Mouse (Mus musculus) embryonic facial prominence, embryonic 14.5 days (tissue): ENCODE results near the gene Mboat1. TPM values are rescaled to one million over a fixed set of nuclear protein-coding genes. Genes with fewer than 3 reads are reported as not detected.

Source experiments
- ATAC-seq: fragments of 200-750 bp; cut with Nextera tagmentation; 2 replicates; pipeline ENCODE4 v1.8.0; 2017; ENCODE audit warnings: low read depth, moderate number of reproducible peaks, moderate TSS enrichment
- DNase-seq: peaks from one replicate; pipeline ENCODE4 v3.0.0-alpha.2; 2015; ENCODE audit warnings: low spot score
- H3K27ac ChIP-seq: fragments of 300-500 bp; sonication (generic); replicated peaks from 2 replicates; pipeline ENCODE4 v1.5.1; 2014; ENCODE audit warnings: low read depth, mild to moderate bottlenecking, low read length, moderate library complexity
- H3K27me3 ChIP-seq: fragments of 300-500 bp; sonication (generic); replicated peaks from 2 replicates; pipeline ENCODE4 v1.6.1; 2014; ENCODE audit warnings: low read length; ENCODE audit not compliant: control insufficient read depth, insufficient read depth
- H3K36me3 ChIP-seq: fragments of 300-500 bp; sonication (generic); 2 replicates; pipeline ENCODE4 v1.6.1; 2014; ENCODE audit warnings: low read length, mixed read lengths; ENCODE audit not compliant: control insufficient read depth, insufficient read depth
- H3K4me1 ChIP-seq: fragments of 300-500 bp; sonication (generic); 2 replicates; pipeline ENCODE4 v1.6.1; 2014; ENCODE audit warnings: antibody characterized with exemption, low read length; ENCODE audit not compliant: control insufficient read depth, insufficient read depth
- H3K4me2 ChIP-seq: fragments of 300-500 bp; sonication (generic); 2 replicates; pipeline ENCODE4 v1.6.1; 2014; ENCODE audit warnings: low read depth, mild to moderate bottlenecking, low read length, moderate library complexity, mixed read lengths
- H3K4me3 ChIP-seq: fragments of 300-500 bp; sonication (generic); 2 replicates; pipeline ENCODE4 v1.5.1; 2014; ENCODE audit warnings: low read depth, mild to moderate bottlenecking, low read length
- H3K9ac ChIP-seq: fragments of 300-500 bp; sonication (generic); 2 replicates; pipeline ENCODE4 v1.6.1; 2014; ENCODE audit warnings: low read depth, mild to moderate bottlenecking, low read length, moderate library complexity, mixed read lengths
- H3K9me3 ChIP-seq: fragments of 300-500 bp; sonication (generic); 2 replicates; pipeline ENCODE4 v1.6.1; 2016; ENCODE audit warnings: low read length; ENCODE audit not compliant: control insufficient read depth
- WGBS: fragments of 180-500 bp; shearing (Covaris S2); extraction: QIAGEN DNeasy Blood & Tissue Kit; methylation state at CpG from one replicate; pipeline ENCODE4 v1.1.7; 2014; 5-methylcytosine and 5-hydroxymethylcytosine counted together
- polyA plus RNA-seq: library from polyadenylated mRNA; unstranded; fragments of >200 nt; fragmentation: Nextera tagmentation; extraction: Ambion mirVana; gene quantifications from 2 replicates; pipeline ENCODE4 v1.2.1, GENCODE M21; 2014

Gene Mboat1
- polyA plus RNA-seq, 1 experiment from 2014 or later = 16.6 TPM

DNA sequence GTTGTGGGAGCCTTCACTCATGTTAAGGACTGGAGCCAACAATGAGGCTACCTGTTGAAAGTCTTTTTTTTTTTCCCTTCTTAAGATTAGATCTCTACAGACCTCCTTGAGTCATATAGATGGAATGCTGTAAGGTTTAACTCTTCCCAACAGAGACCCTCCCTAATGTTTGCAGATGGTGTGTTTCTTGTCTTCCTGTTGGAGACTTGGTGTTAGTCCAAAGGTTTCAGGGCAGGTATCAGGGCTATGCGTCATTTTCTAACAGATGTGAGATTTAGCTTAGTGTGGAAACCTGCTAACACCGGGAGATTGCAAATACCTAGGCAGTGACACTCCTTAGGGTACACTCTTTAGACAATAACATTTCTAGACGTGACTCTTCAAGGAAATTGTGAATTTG, 58.5 kb downstream of the Mboat1 start:
- Histone ChIP-seq H3K4me1 (peaks cover 19% of the 10 kb centered on the region), H3K4me3 (no peak overlapping the region), H3K4me2 (no peak overlapping the region), H3K27ac (0 out of 2 replicates have a peak overlapping the region, but pooled peaks have one; percentile 1), H3K9me3 (no peaks in the 10 kb centered on the region), H3K36me3 (no peaks in the 10 kb centered on the region), H3K27me3 (no peaks in the 10 kb centered on the region), H3K9ac (no peak overlapping the region)
- 49% methylated on average over 3 of the region's 3 CpGs for WGBS
- DNase-seq (no peak), ATAC-seq (peak; percentile 13; the same call in 1 of the 2 replicates)

GRCm38 (mm10) chr13:30196661-30197060, 60.4 kb downstream of the Mboat1 start:
- Histone ChIP-seq H3K9me3 (no peaks in the 10 kb centered on the region), H3K4me2 (no peak overlapping the region), H3K36me3 (no peaks in the 10 kb centered on the region), H3K27me3 (no peaks in the 10 kb centered on the region), H3K4me1 (peaks cover 19% of the 10 kb centered on the region), H3K9ac (no peak overlapping the region), H3K4me3 (no peak overlapping the region), H3K27ac (no peak overlapping the region)
- 80% methylated on average over 8 of the region's 8 CpGs for WGBS
- ATAC-seq (peak; percentile 75; the same call in 1 of the 2 replicates), DNase-seq (no peak)

DNA sequence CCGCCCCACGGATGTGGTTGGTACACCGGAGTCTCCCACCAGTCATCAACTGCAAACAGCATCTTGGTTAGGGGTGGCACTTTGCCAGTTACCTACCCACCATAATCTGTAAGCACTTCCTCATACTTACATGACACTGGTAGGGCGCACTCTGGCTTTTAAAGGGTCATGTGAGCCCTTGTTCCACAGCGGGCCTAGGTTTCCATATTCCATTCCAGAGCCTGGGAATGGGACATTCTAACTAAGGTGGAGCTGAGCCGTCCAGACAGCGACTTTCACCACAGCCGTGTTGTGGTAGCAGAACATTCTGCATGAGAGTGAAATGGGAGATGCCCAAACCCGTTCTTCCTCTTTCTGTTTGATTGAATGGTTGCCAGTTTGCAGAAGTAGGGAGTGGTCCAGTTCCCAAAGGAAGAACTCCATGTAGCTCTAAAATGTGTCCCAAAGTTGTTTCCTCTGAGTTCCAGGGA, 61.8 kb downstream of the Mboat1 start:
- H3K4me2 ChIP-seq = 0 out of 2 replicates have a peak overlapping the region, but pooled peaks have one; percentile 15
- DNase-seq (peak; percentile 69), ATAC-seq (peak; percentile 53; the same call in 1 of the 2 replicates)
- H3K9ac ChIP-seq = no peak overlapping the region
- H3K27ac ChIP-seq = peak overlapping the region; percentile 44
- peaks cover 19% of the 10 kb centered on the region for H3K4me1 ChIP-seq
- no peak overlapping the region for H3K4me3 ChIP-seq
- no peaks in the 10 kb centered on the region for H3K36me3 ChIP-seq
- no peaks in the 10 kb centered on the region for H3K9me3 ChIP-seq
- H3K27me3 ChIP-seq = no peaks in the 10 kb centered on the region
- 62% methylated on average over 9 of the region's 9 CpGs for WGBS

DNA sequence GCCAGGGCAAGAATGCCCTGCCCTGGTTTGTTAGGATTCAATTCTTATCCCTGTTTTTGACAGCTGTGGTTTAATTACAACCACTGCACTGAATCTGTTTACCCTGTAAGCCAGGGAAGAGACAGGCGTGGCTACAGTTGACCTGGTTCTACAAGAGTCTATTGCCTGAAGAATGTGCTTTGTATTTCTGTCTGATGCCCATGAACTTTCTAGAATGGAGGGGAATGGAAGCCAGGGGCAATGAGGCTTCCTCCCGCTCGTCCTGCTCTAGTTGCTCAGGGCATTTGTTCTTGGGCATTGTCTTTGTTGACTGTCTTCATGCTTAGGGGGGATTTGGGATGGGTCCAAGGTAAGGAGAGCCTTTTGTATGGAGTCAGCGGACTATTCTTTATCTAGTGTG, 63.5 kb downstream of the Mboat1 start:
- Histone ChIP-seq H3K27me3 (no peaks in the 10 kb centered on the region), H3K27ac (no peak overlapping the region), H3K9ac (no peak overlapping the region), H3K4me3 (no peak overlapping the region), H3K4me2 (no peak overlapping the region), H3K9me3 (no peaks in the 10 kb centered on the region), H3K4me1 (peaks cover 13% of the 10 kb centered on the region), H3K36me3 (no peaks in the 10 kb centered on the region)
- ATAC-seq (no peak), DNase-seq (no peak)
- 74% methylated on average over 4 of the region's 4 CpGs for WGBS

DNA sequence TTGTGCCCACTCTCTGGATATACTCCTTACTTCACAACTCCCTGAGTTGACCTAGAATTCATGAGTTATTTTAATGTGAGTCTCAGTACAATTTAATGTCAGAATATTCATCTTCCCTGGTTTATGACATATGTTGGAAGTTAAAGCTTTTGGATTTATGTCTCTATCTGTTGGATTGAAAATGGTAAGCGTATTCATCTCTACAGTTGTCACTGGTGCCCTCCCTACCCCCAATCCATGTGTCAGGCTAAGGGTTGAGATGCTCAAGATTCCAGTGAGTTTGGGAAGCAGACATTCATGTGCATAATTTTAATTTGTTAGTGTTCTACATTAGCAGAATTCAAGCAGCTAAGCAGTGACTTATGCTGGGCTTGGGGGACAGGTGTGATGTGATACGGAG, 64.4 kb downstream of the Mboat1 start:
- no peak for ATAC-seq
- no peak overlapping the region for H3K4me2 ChIP-seq
- H3K9ac ChIP-seq = no peak overlapping the region
- H3K9me3 ChIP-seq = no peaks in the 10 kb centered on the region
- no peak overlapping the region for H3K27ac ChIP-seq
- H3K4me1 ChIP-seq = peaks cover 12% of the 10 kb centered on the region
- H3K4me3 ChIP-seq = no peak overlapping the region
- H3K27me3 ChIP-seq = no peaks in the 10 kb centered on the region
- H3K36me3 ChIP-seq = no peaks in the 10 kb centered on the region
- DNase-seq = no peak
- WGBS = 95% methylated on average over 2 of the region's 2 CpGs

DNA sequence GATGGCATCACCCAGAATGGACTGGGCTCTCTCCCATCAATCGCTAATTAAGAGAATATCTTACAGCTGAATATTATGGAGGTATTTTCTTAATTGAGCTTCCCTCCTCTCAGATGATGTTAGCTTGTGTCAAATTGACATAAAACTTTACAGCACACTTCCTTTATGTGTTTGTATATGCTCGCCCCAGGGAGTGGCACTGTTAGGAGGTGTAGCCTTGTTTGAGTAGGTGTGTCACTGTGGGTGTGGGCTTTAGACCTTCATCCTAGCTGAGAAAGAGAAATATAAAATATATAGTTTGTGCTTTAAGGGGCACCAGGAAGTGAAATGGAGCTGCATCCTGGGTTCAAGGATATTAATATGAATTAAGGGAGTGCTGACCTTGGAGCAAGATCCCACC, 66.7 kb downstream of the Mboat1 start:
- H3K36me3 ChIP-seq = no peaks in the 10 kb centered on the region
- H3K9me3 ChIP-seq = no peaks in the 10 kb centered on the region
- H3K4me2 ChIP-seq = no peak overlapping the region
- no peaks in the 10 kb centered on the region for H3K27me3 ChIP-seq
- H3K4me3 ChIP-seq = no peak overlapping the region
- no peak for ATAC-seq
- no peak overlapping the region for H3K27ac ChIP-seq
- no peak for DNase-seq
- peaks cover 6% of the 10 kb centered on the region for H3K4me1 ChIP-seq
- 87% methylated on average over 2 of the region's 2 CpGs for WGBS
- no peak overlapping the region for H3K9ac ChIP-seq

DNA sequence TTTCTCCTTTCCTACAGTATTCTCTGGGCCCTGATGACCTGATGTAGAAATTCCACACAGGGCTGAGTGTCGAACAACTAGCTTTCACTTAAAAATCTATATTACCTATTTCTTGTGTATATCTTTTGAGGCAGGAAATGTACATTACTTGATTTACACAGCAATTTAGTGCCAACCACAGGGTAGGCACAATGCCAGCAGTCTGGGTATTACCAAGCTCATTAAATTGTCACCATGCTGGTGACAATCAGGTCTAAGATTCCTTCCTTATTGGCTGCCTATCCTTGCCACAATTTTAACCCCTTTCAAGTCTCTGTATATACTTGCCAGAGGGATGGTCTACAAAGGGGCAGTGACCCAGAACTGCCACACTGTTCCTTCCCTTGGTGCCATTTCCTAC, 71.9 kb downstream of the Mboat1 start:
- Histone ChIP-seq H3K36me3 (no peaks in the 10 kb centered on the region; the same call in 1 of the 2 replicates), H3K27ac (no peak overlapping the region), H3K27me3 (no peaks in the 10 kb centered on the region), H3K9ac (no peak overlapping the region), H3K9me3 (no peaks in the 10 kb centered on the region), H3K4me3 (no peak overlapping the region), H3K4me2 (no peak overlapping the region), H3K4me1 (no peaks in the 10 kb centered on the region)
- ATAC-seq = no peak
- DNase-seq = no peak
- 76% methylated on average over 1 of the region's 1 CpGs for WGBS

DNA sequence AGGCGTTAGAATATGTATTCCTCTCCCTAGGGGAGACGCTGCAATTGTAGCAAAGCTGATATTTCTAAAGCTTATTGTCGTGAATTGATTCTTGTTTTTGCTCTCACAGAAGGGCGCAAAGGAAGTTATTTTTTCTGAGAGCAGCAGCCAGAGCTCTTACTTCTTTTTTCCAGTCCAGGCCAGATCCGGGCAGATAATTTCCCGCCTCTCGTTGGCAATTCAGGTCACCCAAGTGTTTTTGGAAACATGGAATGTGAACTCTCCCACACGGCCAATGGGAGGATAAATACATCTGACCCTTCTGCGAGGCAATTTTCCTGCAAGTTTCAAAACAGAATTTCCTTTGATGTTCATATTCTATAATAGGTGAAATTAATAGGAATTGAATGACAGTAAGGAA, 77.0 kb downstream of the Mboat1 start:
- H3K9me3 ChIP-seq = no peaks in the 10 kb centered on the region
- no peaks in the 10 kb centered on the region for H3K27me3 ChIP-seq
- H3K4me1 ChIP-seq = no peaks in the 10 kb centered on the region
- ATAC-seq (no peak), DNase-seq (no peak)
- H3K4me3 ChIP-seq = no peak overlapping the region
- WGBS = 55% methylated on average over 9 of the region's 9 CpGs
- H3K36me3 ChIP-seq = no peaks in the 10 kb centered on the region; the same call in 1 of the 2 replicates
- H3K4me2 ChIP-seq = no peak overlapping the region
- no peak overlapping the region for H3K9ac ChIP-seq
- no peak overlapping the region for H3K27ac ChIP-seq

GRCm38 (mm10) chr13:30217588-30218371, 81.5 kb downstream of the Mboat1 start:
- ATAC-seq = no peak
- Histone ChIP-seq H3K9me3 (no peaks in the 10 kb centered on the region), H3K4me1 (peaks cover 12% of the 10 kb centered on the region), H3K27ac (no peak overlapping the region), H3K27me3 (no peaks in the 10 kb centered on the region), H3K4me3 (no peak overlapping the region), H3K36me3 (no peaks in the 10 kb centered on the region), H3K9ac (no peak overlapping the region), H3K4me2 (no peak overlapping the region)
- no peak for DNase-seq
- WGBS = 66% methylated on average over 12 of the region's 12 CpGs
